Mouse (Mus musculus): ENCODE data around the gene Use1. TPM values are rescaled to one million over a fixed set of nuclear protein-coding genes. Genes with fewer than 3 reads are reported as not detected.

Gene Use1
- polyA plus RNA-seq, 1 experiment from 2014 or later, result 119 TPM

DNA sequence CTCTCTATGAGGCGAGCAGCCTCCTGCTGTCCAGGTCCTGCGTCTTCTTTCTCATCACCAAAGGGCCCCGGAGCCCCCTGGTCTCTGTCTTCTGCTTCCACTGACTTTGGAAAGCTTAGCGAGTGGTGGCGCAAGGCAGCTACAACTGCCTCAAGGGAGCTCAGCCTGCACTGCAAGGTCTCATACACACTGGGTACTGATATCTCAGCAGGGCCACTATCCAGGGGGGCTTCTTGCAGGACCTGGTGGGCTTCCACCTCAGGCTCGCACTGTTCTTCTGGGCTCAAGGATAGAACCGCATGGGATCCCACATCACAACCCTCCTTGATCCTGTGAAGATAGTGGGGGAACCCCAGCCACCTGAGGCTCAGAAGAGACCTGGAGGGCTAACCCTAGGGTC is 27.8 kb downstream of the Use1 start:
- Histone ChIP-seq H3K9me3 (no peaks in the 10 kb centered on the region), H3K4me2 (no peak overlapping the region), H3K4me3 (no peak overlapping the region), H3K27me3 (replicated peaks) (no peaks in the 10 kb centered on the region), H3K9ac (no peak overlapping the region), H3K4me1 (peaks cover 13% of the 10 kb centered on the region), H3K36me3 (replicated peaks) (peaks cover 8% of the 10 kb centered on the region; the same call in 1 of the 2 replicates), H3K27ac (no peak overlapping the region)
- WGBS, result 76% methylated on average over 7 of the region's 7 CpGs
- no peak for ATAC-seq (replicated peaks)

DNA sequence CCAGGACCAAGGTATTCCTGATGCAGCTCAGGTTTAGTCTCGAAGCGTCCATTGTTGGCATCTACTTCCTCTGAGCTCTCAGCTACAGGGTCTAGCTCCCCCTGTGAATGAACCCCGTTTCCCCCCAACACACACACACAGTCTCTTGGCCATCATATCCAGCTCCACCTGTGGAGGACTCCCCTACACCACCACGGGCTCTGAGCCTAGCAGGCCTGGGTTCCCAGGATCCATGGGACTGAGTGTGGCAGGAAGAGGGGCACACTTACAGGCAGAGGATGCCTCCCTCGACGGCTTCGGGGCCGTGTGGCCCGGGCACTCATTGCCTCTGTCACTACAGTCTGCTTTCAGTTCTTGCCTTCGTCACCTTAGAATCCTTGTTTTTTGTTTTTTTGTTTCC is 28.4 kb downstream of the Use1 start:
- no peak overlapping the region for H3K27ac ChIP-seq
- ATAC-seq (replicated peaks), result no peak
- H3K27me3 ChIP-seq (replicated peaks), result no peaks in the 10 kb centered on the region
- H3K36me3 ChIP-seq (replicated peaks), result peaks cover 11% of the 10 kb centered on the region; the same call in 1 of the 2 replicates
- no peak overlapping the region for H3K9ac ChIP-seq
- no peak overlapping the region for H3K4me3 ChIP-seq
- no peaks in the 10 kb centered on the region for H3K9me3 ChIP-seq
- H3K4me2 ChIP-seq, result no peak overlapping the region
- peaks cover 13% of the 10 kb centered on the region for H3K4me1 ChIP-seq
- 88% methylated on average over 10 of the region's 10 CpGs for WGBS

DNA sequence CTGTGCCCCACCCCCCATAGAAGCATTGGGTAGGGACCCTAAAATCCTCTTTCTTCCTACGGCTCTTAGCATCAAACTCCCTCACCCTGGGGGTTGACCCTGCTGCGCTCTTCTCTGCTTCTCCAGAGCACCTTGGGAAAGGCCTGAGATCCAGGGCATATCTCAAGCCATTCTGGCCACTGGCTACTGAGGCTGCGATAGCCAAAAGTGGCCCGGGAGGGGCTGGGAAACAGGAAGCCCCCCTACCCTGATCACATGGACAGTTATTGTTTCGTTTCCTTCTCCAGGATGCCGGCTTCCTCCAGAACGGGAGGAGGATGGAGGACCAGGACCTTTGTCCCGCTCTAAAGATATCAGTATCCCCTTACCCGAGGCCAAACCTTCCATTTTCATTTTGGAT is 29.0 kb downstream of the Use1 start, which contains the start of gene Ushbp1:
Gene Ushbp1, minus strand, starts transcription at position 174 of the 400 bp plus-strand sequence.
- ATAC-seq (replicated peaks), result no peak
- H3K27me3 ChIP-seq (replicated peaks), result no peaks in the 10 kb centered on the region
- no peaks in the 10 kb centered on the region for H3K9me3 ChIP-seq
- 85% methylated on average over 9 of the region's 9 CpGs for WGBS
- H3K9ac ChIP-seq, result no peak within 1 kb of the TSS
- peak within 1 kb of the TSS; percentile 75 for H3K4me3 ChIP-seq
- peaks cover 11% of the 10 kb centered on the region; the same call in 1 of the 2 replicates for H3K36me3 ChIP-seq (replicated peaks)
- H3K27ac ChIP-seq, result peak within 1 kb of the TSS; percentile 73
- H3K4me2 ChIP-seq, result peak within 1 kb of the TSS; percentile 89
- H3K4me1 ChIP-seq, result peaks cover 13% of the 10 kb centered on the region

DNA sequence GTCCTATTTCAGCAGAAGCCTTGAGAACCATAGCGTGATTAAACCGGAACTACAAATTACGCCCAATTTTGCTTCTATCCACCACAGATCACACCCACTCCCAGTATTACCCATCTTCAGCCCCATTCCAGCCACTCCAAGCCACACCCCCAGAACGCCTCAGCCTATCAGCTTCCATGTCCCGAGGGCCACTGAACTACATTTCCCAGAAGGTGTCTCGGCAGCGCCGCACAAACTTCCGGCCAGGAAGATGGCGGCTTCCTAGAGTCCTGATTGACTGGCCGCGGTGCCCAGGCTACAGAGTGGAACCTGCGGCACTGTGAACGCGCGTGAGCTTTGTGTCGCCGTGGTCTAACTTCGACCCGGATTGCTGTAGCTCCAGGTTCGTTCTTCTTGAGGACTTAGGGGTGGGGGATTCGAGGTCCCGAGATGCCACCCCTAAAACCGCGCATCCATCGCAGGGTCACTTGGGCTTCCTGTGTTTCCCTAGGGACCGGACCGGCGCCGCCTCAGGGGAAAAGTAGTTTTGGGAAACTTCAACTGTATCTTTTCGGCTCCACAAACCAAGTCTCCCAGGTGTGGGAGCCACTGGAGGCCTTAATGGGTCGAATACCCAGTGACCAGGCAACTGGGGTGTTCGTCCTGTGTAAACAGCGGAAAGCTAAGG is 30.1 kb downstream of the Use1 start, which contains the start of gene Babam1:
Gene Babam1, plus strand, starts transcription at position 223 of the 667 bp plus-strand sequence.
- H3K9ac ChIP-seq, result peak within 1 kb of the TSS; percentile 55
- H3K9me3 ChIP-seq, result no peaks in the 10 kb centered on the region
- peaks cover 11% of the 10 kb centered on the region; the same call in 1 of the 2 replicates for H3K36me3 ChIP-seq (replicated peaks)
- WGBS, result under 1% methylated on average over 34 of the region's 34 CpGs
- peak within 1 kb of the TSS; percentile 89 for H3K4me2 ChIP-seq
- H3K4me3 ChIP-seq, result peak within 1 kb of the TSS; percentile 75
- ATAC-seq (replicated peaks), result peak; percentile 98
- peaks cover 13% of the 10 kb centered on the region for H3K4me1 ChIP-seq
- no peaks in the 10 kb centered on the region for H3K27me3 ChIP-seq (replicated peaks)
- H3K27ac ChIP-seq, result peak within 1 kb of the TSS; percentile 73

DNA sequence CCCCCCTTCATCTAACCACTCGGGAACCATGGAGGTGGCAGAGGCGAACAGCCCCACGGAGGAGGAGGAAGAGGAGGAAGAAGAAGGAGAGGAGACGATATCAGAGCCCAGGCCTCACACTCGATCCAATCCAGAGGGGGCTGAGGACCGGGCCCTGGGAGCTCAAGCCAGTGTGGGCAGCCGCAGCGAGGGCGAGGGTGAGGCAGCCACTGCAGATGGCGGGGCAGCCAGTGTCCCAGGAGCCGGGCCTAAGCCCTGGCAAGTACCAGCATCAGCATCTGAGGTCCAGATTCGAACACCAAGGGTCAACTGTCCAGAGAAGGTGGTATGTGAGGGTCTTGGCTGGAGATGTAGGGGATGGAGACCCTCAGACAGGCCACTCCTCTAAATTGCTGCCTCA is 31.1 kb downstream of the Use1 start:
- no peak for ATAC-seq (replicated peaks)
- peak overlapping the region; percentile 75 for H3K4me3 ChIP-seq
- H3K27me3 ChIP-seq (replicated peaks), result no peaks in the 10 kb centered on the region
- no peak overlapping the region for H3K27ac ChIP-seq
- peaks cover 13% of the 10 kb centered on the region for H3K4me1 ChIP-seq
- peak overlapping the region; percentile 89 for H3K4me2 ChIP-seq
- no peaks in the 10 kb centered on the region for H3K9me3 ChIP-seq
- WGBS, result 87% methylated on average over 12 of the region's 12 CpGs
- H3K9ac ChIP-seq, result no peak overlapping the region
- H3K36me3 ChIP-seq (replicated peaks), result peaks cover 11% of the 10 kb centered on the region; the same call in 1 of the 2 replicates

DNA sequence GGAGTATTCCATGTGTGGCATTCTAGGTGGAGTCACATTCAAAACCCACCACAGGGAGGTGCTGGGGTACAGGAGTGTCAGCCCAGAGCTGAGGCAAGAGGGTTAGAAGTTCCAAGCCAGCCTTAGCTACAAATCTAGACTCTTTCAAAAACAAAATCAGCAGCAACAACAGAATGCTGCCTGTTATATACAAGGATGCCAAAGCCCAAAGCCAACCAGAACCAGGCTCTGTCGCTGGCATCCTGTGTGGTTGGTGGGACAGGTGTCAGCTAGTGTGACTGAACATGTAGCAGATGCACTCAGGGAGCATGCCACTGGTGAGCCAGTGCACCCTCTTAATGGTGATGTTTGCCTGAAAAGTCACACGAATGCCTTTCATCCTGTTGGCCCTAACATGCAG is 34.2 kb downstream of the Use1 start:
- Histone ChIP-seq H3K27ac (no peak overlapping the region), H3K4me2 (no peak overlapping the region), H3K27me3 (replicated peaks) (no peaks in the 10 kb centered on the region), H3K36me3 (replicated peaks) (peaks cover 11% of the 10 kb centered on the region; the same call in 1 of the 2 replicates), H3K9me3 (no peaks in the 10 kb centered on the region), H3K9ac (no peak overlapping the region), H3K4me3 (no peak overlapping the region), H3K4me1 (peaks cover 19% of the 10 kb centered on the region)
- WGBS, result 94% methylated on average over 2 of the region's 2 CpGs
- ATAC-seq (replicated peaks), result no peak

DNA sequence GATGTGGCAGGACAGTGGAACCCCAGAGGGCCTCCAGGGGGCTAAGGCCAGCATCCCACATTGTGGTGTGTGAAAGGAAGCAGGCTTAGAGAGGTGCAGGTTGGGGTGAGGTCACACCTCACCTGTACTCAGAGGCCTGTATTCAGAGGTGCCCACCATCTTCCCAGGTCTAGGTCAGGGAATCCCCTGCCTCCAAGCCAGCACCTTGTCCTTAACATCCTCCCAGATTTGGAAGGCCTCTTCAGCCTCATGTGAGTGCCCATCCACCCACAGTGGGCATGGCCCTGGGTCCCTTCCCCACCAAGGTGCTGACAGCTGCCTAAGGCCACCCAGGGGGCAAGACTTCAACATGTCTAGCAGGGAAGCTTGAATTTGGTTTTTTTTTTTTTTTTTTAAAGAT is 34.8 kb downstream of the Use1 start:
- Histone ChIP-seq H3K36me3 (replicated peaks) (peaks cover 11% of the 10 kb centered on the region; the same call in 1 of the 2 replicates), H3K9me3 (no peaks in the 10 kb centered on the region), H3K27me3 (replicated peaks) (no peaks in the 10 kb centered on the region), H3K4me3 (no peak overlapping the region), H3K27ac (no peak overlapping the region), H3K9ac (no peak overlapping the region), H3K4me2 (no peak overlapping the region), H3K4me1 (peaks cover 21% of the 10 kb centered on the region)
- no peak for ATAC-seq (replicated peaks)

DNA sequence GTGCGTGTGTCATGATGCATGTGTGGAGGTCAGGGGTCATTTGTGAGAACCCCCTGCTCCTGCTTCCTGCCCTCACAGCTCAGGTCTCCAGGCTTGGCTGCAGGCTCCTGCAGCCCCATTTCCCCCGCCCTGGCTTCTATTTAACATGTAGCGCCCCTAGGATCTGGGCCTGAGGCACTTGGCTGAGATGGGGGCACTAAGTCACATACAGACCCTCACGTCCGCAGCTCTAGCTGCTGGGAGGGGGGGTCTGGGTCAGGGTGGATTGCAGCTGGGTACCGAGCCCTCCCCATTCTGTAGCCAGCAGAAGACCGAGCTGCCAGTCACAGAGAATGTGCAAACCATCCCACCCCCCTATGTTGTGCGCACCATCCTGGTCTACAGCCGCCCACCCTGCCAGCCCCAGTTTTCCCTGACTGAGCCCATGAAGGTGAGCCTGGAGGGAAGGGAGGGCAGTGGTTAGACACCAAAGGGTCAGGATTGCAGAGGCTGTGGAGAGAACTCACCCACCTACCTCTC is 35.9 kb downstream of the Use1 start:
- Histone ChIP-seq H3K27me3 (replicated peaks) (no peaks in the 10 kb centered on the region), H3K36me3 (replicated peaks) (peaks cover 11% of the 10 kb centered on the region; the same call in 1 of the 2 replicates), H3K9ac (no peak overlapping the region), H3K27ac (no peak overlapping the region), H3K4me3 (no peak overlapping the region), H3K4me2 (no peak overlapping the region), H3K4me1 (peaks cover 22% of the 10 kb centered on the region), H3K9me3 (no peaks in the 10 kb centered on the region)
- ATAC-seq (replicated peaks), result no peak
- 83% methylated on average over 9 of the region's 9 CpGs for WGBS

DNA sequence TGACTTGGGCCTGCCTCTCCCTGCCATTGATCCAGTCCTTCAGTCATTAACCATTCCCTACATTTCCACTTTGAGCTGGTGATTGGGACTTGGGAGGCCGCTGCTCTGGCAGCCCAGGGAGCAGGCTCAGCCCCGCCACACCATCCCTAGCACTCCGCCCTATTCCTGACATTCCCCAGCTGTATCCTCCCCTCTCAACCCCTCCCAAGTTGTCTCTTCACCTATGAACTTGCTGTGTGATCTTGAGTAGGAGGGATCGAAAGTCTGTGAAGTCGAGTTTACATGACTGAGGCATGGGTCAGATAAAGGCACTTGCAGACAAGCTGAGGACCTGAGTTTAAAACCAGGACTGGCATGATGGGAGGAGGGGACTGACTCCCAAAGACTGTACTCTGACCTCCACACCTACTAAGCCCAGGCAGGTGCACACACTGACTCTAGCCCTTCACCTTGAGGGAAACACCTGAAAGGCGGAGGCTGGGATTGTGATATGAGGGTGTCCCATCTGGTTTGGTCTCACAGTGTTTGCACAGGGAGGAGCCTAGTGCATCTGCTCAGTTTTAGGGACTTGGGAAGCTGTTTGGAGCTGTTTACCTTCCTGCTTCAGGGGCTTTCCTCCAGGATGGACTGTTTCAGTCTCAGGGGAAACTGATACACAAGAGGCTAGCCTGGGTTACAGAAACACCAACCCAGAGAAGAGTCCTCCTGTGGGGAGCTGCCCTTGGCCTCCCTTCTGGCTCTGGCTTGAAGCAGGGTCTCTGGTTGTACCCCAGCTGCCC is 36.6 kb downstream of the Use1 start:
- no peak for ATAC-seq (replicated peaks)
- H3K27ac ChIP-seq, result no peak overlapping the region
- WGBS, result 90% methylated on average over 6 of the region's 6 CpGs
- H3K36me3 ChIP-seq (replicated peaks), result peaks cover 10% of the 10 kb centered on the region; the same call in 1 of the 2 replicates
- H3K4me2 ChIP-seq, result no peak overlapping the region
- H3K4me3 ChIP-seq, result no peak overlapping the region
- H3K4me1 ChIP-seq, result peaks cover 18% of the 10 kb centered on the region
- no peak overlapping the region for H3K9ac ChIP-seq
- H3K27me3 ChIP-seq (replicated peaks), result no peaks in the 10 kb centered on the region
- no peaks in the 10 kb centered on the region for H3K9me3 ChIP-seq

DNA sequence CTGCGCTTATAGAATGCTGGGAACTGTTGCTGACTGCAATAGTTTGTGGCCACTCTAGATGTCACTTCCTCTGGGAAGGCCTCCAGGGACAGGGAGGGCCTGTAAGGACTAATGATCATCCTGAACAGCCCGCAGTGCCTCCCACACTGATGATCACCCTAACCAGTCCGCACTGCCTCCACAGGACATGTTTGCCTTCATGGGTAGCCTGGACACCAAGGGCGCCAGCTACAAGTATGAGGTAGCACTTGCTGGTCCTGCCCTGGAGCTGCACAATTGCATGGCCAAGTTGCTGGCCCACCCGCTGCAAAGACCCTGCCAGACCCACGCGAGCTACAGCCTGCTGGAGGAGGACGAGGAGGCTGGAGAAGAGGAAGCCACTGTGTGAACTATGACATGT is 37.4 kb downstream of the Use1 start:
- H3K36me3 ChIP-seq (replicated peaks), result peaks cover 5% of the 10 kb centered on the region; the same call in 1 of the 2 replicates
- H3K9me3 ChIP-seq, result no peaks in the 10 kb centered on the region
- H3K4me1 ChIP-seq, result peaks cover 18% of the 10 kb centered on the region
- no peaks in the 10 kb centered on the region for H3K27me3 ChIP-seq (replicated peaks)
- no peak overlapping the region for H3K4me3 ChIP-seq
- ATAC-seq (replicated peaks), result no peak
- WGBS, result 91% methylated on average over 8 of the region's 8 CpGs
- H3K27ac ChIP-seq, result no peak overlapping the region
- no peak overlapping the region for H3K9ac ChIP-seq
- no peak overlapping the region for H3K4me2 ChIP-seq

DNA sequence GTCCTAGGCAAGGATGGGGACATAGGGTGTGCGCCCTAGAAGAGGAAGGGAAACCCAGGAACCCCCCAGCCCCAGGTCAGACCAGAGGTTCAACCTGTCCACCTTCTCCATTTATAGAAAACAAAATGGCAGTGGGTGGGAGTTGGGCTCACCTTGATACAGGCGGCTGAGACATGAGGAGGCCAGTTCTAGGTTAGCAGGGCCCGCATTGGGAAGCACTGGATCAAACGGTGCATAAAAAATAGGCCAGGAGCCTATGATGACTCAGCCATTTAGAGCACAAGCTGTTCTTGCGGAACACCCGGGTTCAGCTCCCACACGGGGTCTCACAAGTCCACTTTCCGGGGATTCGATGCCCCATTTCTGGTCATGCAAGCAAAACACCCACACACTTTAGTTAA is 38.3 kb downstream of the Use1 start:
- no peaks in the 10 kb centered on the region for H3K27me3 ChIP-seq (replicated peaks)
- ATAC-seq (replicated peaks), result no peak
- H3K4me2 ChIP-seq, result no peak overlapping the region
- WGBS, result 87% methylated on average over 9 of the region's 9 CpGs
- no peak overlapping the region for H3K4me3 ChIP-seq
- H3K9ac ChIP-seq, result no peak overlapping the region
- no peaks in the 10 kb centered on the region for H3K36me3 ChIP-seq (replicated peaks)
- peaks cover 18% of the 10 kb centered on the region for H3K4me1 ChIP-seq
- H3K9me3 ChIP-seq, result no peaks in the 10 kb centered on the region
- no peak overlapping the region for H3K27ac ChIP-seq

DNA sequence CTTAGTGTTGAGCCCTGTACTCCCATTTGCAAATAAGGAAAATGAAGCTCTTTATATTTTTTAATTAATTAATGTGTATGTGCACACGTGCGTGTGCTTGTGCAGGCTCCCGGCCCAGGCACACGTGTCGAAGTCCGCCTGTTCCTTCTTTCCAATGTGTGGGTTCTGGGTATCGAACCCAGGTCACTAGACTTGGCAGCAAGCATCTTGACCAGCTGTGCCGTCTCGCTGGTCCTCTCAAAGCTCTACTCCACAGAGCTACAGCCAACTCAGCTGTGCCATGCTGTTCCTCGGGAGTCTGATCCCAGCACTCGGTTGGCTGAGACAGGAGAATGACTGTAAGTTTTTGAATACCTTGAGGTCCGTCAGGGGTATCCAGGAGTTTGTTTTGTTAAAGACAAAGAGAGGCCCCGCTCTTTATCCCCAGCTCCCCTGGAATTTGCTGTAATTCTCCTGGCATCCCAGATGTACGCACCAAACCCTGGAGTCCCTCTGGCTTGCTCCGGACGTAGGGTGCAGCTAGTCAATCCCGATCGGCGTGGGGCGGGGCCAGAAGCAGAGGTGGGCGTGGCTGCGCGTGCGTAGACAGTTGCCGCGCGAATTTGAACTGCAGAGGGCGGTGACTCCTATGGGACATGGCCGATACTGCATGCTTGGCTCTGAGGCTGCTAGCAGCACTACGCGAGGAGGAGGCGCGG is 38.9 kb downstream of the Use1 start, which contains the start of gene Ankle1:
Gene Ankle1, plus strand, starts transcription at position 610 of the 698 bp plus-strand sequence.
- H3K4me3 ChIP-seq, result peak within 1 kb of the TSS; percentile 42
- peak; percentile 93 for ATAC-seq (replicated peaks)
- no peak within 1 kb of the TSS; the same call in 1 of the 2 replicates for H3K27ac ChIP-seq
- no peaks in the 10 kb centered on the region for H3K36me3 ChIP-seq (replicated peaks)
- H3K4me1 ChIP-seq, result peaks cover 18% of the 10 kb centered on the region
- H3K9me3 ChIP-seq, result no peaks in the 10 kb centered on the region
- H3K4me2 ChIP-seq, result peak within 1 kb of the TSS; percentile 85
- 16% methylated on average over 33 of the region's 33 CpGs for WGBS
- H3K27me3 ChIP-seq (replicated peaks), result no peaks in the 10 kb centered on the region
- 0 out of 2 replicates have a peak within 1 kb of the TSS, but pooled peaks have one; percentile 25 for H3K9ac ChIP-seq

Data from midbrain, embryonic 15.5 days (tissue).